Mouse (Mus musculus): ENCODE results near the gene Bcam.

Gene Bcam

DNA sequence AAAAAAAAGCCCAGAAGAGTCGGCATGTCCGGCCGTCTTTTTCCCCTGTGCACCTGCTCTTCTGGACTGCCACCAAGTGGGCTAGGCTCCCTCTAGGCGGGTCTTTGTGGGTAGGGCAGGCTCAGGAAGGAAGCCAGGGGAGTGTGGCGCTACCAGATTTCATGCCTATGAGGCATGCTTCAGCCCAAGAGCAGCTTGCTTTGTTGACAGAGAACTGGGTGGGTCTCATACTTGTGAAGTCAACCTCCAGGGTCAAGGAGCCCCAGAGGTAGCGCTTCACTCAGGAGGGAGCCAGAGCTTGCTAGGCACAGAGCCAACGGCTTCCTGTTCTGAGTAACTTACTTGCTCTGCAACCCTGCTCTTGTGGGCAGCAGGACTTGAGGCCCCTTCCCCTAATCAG is 17.2 kb downstream of the Bcam start:
- DNase-seq (ENCODE audit: low spot score in 2 of 2), result no peak

DNA sequence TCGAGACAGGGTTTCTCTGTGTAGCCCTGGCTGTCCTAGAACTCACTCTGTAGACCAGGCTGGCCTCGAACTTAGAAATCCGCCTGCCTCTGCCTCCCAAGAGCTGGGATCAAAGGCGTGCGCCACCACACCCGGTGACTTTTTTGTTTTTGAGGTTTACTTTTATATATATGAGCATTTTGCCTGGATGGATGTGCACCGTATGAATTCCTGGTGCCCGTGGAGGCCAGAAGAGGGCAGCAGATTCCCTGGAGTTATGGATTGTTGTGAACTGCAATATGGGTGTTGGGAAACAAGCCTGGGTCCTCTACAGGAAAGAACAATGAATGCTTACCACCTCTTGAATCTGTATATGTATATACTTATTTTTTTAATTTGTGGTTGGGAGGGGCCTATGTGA is 18.2 kb downstream of the Bcam start:
- no peak for DNase-seq (ENCODE audit: low spot score in 2 of 2)

DNA sequence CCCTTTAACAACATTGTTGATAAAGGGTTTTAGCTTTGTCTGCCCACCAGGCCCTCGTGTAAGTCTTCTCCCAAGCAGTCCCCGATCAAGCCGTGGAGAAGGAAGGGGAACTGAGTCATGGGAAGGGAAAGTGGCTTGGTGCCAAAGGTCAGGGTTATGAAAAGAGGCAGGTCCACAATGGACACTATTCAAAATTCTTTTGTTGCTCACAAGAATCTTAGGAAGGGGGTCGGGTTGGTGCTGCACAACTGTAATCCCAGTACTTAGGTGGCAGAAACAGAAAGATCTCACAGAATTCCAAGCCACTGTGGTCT is 19.8 kb downstream of the Bcam start:
- no peak for DNase-seq (ENCODE audit: low spot score in 2 of 2)

DNA sequence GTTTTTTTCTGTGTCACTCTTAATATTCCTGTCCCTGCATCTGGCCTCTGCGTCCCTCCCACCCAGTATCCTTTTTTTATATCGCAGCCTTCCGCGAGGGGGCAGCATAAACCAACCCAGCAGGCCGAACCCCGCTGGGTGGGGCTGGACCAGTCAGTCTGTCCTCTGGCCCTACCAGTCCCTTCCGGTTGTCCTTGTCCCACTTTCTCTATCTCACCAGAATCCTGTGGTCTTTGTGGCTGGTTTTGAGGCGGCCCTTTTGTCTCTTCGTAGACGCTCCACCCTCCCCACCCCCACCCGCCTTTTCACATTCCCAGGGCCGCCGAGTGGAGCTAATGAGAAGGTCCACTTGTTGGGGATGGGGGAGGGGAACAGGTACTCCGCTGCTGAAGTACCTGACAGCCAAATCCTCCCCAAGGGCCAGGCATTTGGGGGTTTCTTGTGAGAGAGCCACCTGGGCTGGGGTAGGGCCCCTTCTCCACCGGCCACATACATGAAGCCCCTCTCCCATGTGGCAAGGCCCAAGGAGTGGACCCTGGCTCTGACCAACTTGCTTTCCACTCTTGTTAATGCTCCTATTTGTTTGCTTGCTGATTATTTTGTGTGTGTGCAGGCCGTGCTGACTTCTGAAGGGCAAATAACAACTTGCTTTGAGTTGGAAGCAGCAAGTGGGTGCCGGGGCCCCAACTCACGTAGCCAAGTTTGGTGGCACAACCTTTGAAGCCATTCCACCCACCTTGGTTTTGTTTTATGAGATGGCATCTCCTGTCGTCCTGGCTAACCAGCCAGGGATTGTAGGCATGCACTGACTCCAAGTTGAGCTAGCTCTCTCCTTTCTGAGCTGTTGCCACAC is 20.4 kb downstream of the Bcam start, which contains the start of gene Nectin2:
Nectin2 (minus strand) TSS at position 267 of the 853 bp plus-strand sequence.
- DNase-seq (ENCODE audit: low spot score in 2 of 2), result peak; percentile 47 to 68

DNA sequence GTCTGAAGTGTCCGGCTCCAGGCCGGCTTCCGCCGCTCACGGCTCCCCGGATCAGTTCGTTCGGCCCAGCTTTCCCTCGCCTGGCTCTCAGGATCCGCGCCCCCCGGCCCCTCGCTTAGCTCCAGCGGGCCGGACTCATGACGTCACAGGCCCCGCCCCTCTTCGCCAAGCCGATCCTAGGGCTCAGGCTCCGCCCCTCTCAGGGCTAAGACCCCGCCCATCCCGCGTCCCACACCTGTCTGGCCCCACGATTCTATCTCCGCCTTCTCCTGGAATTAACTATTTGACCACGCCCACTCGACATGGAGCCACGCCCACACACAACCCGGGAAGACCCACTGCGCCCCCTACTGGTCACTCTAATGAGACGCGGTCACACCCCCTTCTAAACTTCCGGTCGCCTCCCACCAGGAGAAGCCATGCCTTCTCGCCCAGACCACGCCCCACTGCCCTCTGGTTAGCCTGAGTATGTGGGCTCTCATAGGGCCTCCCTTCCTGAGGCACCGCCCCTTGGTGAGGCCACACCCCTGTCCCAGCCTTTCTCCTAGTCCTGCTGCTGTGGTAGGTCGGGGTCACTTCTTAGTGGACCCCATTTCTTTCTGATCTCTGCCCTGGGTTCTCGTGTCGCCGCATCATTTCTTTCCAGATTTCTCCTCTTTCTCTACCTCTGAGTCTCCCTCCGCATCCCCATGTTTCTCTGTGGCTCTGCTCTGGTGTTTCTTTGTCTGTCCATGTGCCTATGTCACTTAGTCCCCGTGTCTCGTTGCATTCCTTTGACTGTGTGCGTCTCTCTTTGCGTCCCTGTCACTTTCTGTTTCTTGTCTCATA is 21.2 kb downstream of the Bcam start:
- DNase-seq (ENCODE audit: low spot score in 2 of 2), result peak; percentile 85 to 89

DNA sequence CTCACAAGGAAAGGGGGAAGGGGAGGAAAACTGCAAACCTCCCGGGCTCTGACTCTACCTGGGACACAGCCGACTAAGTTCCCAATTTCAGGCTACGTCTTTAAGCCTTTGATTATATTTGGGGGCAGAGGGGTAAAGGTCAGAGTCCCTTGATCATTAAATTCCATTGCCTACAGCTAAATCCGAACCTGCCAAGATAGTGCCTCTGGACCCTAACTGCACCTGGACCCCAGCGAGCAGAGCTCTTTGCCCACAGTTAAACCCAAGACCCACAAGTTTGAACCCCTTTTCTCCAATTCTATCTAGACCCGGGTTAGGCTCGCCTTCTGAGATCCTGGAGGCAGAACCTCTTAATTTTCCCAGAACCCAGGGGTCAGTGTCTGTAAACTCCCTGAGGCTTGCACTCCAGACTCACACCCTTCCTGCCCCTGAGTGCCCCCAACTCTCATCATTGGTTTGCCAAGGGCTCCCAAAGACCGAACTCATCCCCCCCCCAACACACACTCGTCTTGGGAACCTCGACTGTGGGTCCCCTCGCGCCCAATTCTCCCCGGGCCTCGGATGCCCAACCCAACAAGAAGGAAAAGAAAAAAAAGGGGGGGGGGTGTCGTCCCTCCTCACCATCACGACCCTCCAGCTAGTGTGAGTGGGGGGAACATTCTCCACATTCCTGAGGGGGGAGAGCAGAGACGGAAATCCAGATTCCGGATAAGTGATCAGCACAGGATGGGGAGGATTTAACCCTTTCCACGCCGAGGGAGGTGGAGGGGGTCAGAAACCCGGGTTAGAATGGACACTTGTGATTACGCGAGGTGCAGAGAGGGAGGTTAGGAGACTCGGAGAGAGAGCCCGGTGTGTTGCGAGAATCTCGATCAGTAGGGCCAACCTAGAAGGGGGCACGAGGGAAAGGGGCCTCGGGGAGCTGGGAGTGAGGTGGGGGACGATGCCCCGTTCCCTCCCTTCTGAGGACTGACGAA is 22.3 kb downstream of the Bcam start:
- no peak for DNase-seq (ENCODE audit: low spot score in 2 of 2)

DNA sequence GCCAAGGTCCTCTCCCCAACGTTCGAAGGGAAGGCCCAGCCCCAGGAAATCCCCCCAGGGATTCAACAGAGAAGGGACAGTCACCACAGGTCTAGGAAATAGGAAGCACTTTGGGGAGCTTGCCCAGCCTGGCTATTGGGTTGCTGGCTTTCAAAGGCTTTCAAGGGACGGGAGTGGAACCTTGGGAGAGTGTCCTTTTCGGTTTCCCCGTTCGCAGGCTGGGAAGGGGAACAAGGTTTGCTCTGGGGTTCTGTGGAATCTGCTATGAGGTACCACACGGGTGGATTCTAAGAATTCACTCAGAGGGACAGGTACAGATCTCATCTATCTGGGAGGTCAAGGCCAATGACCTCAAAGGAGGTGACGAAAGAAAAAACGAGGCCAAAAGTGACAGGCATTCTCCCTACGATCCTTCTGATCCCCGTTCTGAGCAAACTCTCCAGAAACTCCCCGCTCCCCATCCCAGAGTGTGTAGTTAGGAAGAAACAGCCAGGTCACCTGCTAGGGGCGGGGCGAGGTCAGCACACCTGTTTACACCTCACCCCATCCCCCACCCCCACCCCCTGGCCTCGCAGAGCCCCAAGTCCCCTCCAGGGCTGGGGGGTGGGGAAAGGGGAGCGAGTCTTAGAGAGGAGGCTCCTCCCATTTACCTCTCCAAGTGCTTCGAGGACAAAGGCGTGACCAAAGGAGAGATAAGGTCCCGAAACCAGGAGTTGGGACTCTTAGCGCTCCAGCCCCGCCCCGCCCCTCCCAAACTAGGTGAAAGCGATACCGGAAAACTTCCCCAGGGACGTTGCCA is 23.2 kb downstream of the Bcam start:
- DNase-seq (ENCODE audit: low spot score in 2 of 2), result no peak

DNA sequence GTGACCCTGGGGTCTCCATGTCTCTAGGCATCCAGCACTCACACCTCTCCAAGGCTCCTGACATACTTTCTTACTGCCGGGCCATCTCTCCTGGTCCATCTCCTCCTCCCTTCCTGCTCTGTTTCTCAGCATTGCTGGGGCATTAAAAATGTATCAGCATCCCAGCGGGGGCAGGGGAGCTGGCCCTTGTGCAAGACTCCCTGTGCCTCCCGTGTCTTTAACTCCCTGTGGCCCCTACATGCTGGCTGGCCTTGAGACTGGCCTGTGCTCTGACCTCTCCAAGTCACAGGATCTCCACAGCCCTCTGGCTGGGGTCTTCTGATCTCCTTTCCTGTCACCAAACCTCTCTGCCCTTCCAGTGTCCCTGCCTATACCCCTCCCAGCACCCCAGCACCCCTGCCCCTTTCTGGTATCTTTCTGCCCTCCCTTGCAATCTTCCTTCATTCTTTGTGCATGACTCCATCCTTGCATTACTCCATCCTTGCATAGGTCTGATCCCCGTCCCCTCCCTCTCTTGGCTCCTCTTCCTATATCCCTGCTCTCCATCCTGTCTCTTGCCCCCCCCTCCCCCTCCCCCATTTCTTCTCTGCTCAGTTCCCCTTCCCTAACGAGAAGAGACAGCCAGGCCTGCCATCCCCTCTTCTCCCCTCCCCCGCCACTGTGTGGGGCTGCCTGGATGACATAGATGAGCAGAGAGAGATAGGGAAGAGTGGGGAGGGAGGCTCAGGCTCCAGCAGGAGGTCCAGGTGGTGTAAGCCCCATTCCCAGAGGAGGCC is 24.2 kb downstream of the Bcam start:
- no peak for DNase-seq (ENCODE audit: low spot score in 2 of 2)

DNA sequence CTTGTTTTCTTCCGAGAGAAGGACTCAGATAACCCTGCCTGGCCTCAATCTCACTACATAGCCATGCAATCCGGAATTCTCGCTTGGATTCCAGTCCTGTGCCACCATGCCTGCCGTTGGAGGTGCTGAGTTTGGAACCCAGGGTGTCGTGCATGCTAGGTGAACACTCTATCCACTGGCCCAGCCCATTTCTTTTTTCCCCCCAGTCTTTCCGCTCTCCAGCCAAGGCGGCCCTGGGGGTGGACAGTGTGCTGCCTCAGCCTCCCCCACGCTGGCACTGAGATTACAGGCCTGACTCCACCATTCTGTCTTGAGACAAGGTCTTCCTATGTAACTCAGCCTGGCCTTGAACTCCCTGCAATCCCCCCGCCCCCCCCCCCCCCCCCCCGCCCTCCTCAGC is 24.8 kb downstream of the Bcam start:
- no peak for DNase-seq (ENCODE audit: low spot score in 2 of 2)

DNA sequence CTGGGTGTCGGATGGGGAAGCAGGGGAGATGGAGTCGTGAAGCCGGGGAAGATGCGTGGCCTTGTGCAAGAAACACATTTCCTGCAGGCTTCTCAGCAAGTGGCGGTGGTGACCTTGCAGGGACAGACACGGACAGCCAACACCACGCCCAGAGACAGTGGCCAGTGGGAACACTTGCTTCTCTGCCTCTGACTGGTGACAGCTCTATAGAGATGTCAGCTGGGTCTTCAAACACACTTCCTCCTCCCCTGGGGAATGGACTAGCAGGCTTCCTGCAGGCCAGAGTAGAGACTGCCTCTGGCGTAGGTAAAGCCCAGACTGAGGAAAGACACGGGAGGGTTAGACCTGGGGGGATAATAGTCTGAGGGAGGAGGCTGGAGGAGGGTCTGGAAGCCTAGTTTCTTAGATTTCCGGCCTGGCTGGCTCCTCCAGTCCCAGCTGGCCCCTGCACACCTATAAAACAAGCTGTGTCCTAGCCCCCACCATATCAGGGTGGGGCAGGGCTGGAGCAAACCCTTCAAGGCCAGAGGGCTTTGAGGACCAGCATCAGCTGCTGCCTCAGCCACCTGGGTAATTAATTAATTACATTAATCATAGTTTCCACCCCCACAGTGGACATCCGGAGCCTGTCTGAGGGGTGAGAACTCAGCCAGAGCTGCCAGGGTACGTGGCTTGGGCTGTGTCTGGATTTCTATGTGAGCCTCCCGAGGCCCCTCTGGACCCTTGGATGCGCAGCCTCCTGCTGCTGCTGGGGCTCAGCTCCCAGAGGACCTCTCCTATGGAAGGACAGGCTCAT is 26.0 kb downstream of the Bcam start:
- no peak for DNase-seq (ENCODE audit: low spot score in 2 of 2)

DNA sequence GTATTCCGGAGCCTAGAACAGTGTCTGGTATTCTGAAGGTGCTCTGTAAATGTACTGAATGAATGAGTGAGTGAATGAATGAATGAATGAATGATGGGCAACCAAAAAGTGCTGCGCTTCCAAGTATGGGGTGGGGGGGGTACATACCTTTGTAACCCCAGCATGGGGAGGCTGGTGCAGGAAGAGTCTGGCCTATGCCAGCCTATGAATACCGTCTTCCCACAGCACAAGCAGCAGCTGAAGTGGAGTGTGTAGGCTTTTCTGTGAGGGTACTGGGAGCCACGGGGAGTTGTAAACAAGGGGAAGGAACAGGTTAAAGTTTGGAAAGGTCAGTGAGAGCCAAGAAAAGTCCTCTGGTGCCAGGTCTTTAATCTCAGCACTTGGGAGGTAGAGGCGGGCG is 27.0 kb downstream of the Bcam start:
- no peak for DNase-seq (ENCODE audit: low spot score in 2 of 2)

DNA sequence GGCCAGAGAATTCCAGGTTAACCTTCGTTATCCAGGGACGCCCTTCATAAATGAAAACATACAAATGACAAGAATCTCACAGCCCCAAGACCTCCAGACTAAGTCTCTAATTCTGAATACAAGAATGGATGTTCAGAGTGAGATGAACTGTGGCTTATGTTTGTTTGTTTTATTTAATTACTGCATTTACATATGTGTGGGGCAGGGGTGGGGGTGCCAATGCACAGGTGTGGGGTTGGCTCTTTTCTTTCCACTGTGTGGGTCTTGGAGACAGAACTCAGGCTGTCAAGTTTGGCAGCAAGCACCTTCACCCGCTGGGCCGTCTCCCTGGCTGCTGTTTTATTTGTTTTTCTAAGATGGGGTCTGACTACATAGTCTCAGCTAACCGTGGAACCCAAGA is 28.3 kb downstream of the Bcam start:
- DNase-seq (ENCODE audit: low spot score in 2 of 2), result no peak

DNA sequence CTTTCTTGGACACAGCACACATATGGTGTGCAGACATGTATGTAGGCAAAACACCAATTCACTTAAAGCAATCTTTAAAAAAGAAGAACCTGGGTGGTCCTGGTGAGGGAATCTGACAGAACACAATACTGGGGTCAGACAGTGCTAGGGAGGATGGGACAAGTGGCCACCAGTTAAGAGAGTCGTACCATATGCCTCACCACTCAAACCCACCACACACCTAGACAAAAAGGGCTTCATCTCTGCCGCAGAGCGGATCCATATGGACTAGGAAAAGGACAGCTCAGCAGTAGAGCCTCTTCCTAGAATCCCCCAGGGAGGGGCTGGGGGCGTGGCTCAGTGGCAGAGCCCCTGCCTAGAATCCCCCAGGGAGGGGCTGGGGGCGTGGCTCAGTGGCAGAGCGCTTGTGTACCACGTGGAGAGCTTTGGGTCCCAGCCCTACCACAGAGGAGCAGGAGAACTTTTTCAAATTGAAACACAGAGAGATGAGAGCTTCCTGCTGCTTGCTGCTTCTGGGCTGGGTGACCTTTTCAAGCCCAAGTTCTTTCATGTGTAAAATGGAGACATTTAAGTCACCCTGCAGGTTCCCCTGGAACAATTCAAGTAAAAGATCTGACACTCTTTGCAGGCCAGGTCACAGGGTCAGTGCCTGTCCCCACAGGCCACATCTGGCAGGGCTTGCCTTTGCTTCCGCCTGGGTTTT is 29.3 kb downstream of the Bcam start:
- DNase-seq (ENCODE audit: low spot score in 2 of 2), result no peak

DNA sequence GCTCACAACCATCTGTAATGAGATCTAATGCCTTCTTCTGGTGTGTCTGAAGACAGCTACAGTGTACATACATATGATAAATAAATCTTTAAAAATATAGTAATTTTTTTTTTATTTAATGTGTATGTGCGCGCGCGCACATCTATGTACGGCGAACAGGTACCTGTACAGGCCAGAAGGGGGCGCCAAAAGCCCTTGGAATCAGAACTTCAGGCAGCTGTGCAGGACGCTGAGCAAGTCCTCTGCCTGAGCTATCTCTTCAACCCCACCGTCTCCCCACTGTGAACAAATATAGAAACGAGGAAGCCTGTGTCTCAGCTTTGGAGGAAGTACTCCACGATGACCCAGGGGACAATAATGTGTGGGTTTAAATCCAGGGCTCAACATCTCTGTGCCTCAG is 30.5 kb downstream of the Bcam start:
- no peak for DNase-seq (ENCODE audit: low spot score in 2 of 2)

DNA sequence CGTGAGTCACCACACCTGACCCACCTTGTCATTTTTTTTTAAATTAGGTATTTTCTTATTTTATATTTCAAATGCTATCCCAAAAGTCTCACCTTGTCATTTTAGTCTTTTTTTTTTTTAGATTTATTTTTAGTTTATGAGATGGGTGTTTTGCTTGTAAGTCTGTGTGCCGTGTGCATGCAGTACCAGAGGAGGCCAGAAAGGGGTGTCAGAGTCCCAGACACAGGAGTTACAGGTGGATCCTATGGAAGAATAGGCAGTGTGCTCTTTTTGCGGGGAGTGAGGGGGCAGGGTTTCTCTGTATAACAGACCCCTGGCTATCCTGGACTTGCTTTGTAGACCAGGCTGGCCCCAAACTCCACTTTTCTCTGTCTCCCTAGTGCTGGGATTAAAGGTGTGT is 32.0 kb downstream of the Bcam start:
- no peak for DNase-seq (ENCODE audit: low spot score in 2 of 2)

DNA sequence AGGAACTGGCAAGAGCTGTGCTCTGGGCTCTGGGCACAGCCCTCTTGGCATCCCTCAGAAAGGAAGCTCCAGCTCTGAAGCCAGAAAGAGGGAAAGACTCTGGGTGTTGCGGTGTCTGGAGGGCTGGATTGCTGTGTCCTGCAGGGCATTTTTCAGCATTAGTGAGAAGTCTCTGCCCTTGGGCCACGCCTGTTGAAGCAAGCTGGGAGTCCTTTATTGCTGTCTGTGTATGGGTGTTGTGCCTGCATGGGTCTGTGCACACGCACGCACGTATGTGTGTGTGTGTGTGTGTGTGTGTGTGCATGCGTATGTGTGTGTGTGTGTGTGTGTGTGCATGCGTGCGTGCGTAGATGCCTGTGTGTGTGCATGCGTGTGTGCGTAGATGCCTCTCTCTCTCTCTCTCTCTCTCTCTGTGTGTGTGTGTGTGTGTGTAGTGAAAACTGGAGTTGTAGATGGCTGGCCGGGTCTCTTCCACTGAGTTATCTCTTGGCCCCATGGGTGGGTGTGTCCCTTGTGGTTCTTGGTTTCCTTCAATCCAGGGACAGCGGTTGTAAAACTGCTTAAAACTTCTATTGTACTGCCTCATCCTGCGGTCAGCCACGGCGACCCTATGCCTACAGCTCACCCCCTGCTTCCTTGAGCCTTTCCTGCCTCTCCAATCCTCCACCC is 34.3 kb downstream of the Bcam start:
- DNase-seq (ENCODE audit: low spot score in 2 of 2), result no peak

DNA sequence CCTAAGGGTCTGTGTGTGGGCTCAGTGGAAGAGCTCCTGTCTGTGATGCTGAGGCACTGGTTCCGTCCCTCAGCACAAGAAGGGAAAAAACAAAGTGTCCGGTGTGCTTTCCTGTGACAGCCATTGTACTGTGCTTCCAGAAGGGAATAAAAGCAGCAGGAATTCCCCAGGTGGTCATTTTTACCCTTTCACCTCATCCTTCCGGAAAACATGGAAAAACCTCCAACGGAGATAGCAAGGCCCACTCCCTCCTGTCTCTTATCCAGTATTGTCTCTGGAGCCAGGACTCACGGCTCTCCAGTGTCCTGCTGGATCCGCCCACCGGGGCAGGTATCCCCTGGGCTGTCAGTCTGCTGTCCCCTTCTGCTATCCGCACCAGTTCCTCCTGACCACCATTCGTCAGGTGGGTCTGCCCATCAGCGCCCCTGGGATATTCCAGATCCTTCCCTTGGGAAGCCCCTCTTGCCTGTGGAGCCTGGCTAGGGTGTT is 36.6 kb downstream of the Bcam start:
- no peak for DNase-seq (ENCODE audit: low spot score in 2 of 2)

DNA sequence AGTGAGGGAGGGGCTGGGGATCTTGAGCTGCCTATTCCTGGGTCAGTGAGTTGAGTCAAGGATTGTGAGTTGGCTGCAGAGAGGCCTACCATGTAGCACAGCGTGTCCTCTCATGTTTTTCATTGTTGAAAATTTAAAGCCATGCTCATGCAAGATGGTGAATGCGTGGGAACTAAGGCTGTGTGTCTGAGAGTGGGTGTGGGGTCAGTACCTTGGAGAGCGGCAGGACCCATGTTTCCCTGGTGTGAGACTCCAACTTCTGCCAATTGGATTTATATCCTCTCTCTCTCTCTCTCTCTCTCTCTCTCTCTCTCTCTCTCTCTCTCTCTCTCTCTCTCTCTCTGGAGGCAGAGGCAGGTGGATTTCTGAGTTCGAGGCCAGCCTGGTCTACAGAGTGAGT is 44.3 kb downstream of the Bcam start:
- DNase-seq (ENCODE audit: low spot score in 2 of 2), result no peak

Data from right cerebral cortex, postnatal 36 days (tissue).